Mouse (Mus musculus) spleen, adult 2 months (tissue): ENCODE results near the gene Atf2. TPM values are rescaled to one million over a fixed set of nuclear protein-coding genes. Genes with fewer than 3 reads are reported as not detected.
"Not testable (repeated sequence)": the region's sequence is repeated elsewhere in the genome, so short reads cannot be mapped to it uniquely, and the experiment has no call there.

Source experiments
- DNase-seq, 2 experiments: peaks; one replicate each; pipeline versions ENCODE4 v3.0.0 to v3.0.0-alpha.2; 2012 to 2021; ENCODE audit warnings: low spot score in 2 of 2, low read depth in 1 of 2
- H3K27ac ChIP-seq: fragments of 200-500 bp; 2 replicates; pipeline ENCODE4 v1.5.1; 2012; ENCODE audit warnings: low read length, inconsistent platforms; ENCODE audit not compliant: insufficient read depth
- H3K27me3 ChIP-seq: fragments of 200-500 bp; 2 replicates; pipeline ENCODE4 v1.6.1; 2012; ENCODE audit warnings: mild to moderate bottlenecking, moderate library complexity, low read length, inconsistent platforms; ENCODE audit not compliant: control insufficient read depth, insufficient read depth
- H3K36me3 ChIP-seq: fragments of 200-500 bp; 2 replicates; pipeline ENCODE4 v1.6.1; 2012; ENCODE audit warnings: mild to moderate bottlenecking, low read length, inconsistent platforms; ENCODE audit not compliant: control insufficient read depth, insufficient read depth
- H3K4me1 ChIP-seq: fragments of 200-500 bp; 2 replicates; pipeline ENCODE4 v1.6.1; 2011; ENCODE audit warnings: inconsistent platforms; ENCODE audit not compliant: control insufficient read depth, insufficient read depth, insufficient read length
- H3K4me3 ChIP-seq: fragments of 200-500 bp; 2 replicates; pipeline ENCODE4 v1.5.1; 2011; ENCODE audit warnings: mild to moderate bottlenecking, inconsistent platforms; ENCODE audit not compliant: insufficient read depth, insufficient read length; ENCODE audit errors: extremely low read depth
- CTCF ChIP-seq: fragments of 200-500 bp; IDR thresholded peaks from 2 replicates; pipeline ENCODE4 v1.5.1; 2011; ENCODE audit warnings: mild to moderate bottlenecking, inconsistent platforms; ENCODE audit not compliant: insufficient read depth, insufficient read length, insufficient replicate concordance; ENCODE audit errors: extremely low read depth
- POLR2A ChIP-seq: fragments of 200-500 bp; IDR thresholded peaks from 2 replicates; pipeline ENCODE4 v1.6.1; 2011; ENCODE audit warnings: low read depth, low read length, inconsistent platforms
- WGBS: fragments of 180-500 bp; shearing (Covaris S2); methylation state at CpG from one replicate; pipeline ENCODE4 v1.1.7; 2018; 5-methylcytosine and 5-hydroxymethylcytosine counted together
- polyA plus RNA-seq: library from polyadenylated mRNA; depleted of rRNA; stranded (reverse); fragments of >200 nt; gene quantifications from 2 replicates; pipeline ENCODE4 v1.2.3, GENCODE M21; 2012

Atf2 gene
- polyA plus RNA-seq, 1 experiment, result 8.7 TPM

DNA sequence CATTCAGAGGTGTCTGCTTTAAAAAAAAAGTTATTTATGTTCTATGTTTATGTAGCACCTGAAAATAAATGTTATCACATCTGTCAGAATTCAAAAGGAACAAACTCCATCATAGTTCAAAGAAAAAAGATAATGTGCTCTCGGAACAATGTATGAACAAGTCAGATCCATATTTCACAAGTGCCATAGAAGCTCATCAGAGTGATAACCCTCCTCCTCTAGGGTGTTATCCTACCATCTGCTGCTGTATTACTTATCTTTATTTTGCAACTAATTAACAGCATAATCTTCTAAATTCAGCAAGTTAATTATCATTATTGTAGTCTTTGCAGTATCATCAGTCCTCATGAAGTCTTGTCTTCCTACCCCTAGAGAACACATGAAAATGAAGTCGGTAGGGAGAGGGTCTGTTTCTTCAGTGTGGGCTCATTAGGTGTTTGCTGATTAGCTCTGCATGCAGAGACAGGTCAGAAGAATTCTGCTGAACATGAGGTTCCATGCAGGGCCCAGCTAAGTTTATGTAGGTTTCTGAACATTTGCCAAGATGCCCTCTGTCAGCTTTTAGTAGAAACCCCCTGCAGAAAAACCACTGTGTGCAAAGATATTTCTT lies 57.9 kb downstream of the Atf2 start:
- TF ChIP-seq CTCF (no peak), POLR2A (no peak)
- 89% methylated on average over 2 of the region's 2 CpGs for WGBS
- no peak for DNase-seq

DNA sequence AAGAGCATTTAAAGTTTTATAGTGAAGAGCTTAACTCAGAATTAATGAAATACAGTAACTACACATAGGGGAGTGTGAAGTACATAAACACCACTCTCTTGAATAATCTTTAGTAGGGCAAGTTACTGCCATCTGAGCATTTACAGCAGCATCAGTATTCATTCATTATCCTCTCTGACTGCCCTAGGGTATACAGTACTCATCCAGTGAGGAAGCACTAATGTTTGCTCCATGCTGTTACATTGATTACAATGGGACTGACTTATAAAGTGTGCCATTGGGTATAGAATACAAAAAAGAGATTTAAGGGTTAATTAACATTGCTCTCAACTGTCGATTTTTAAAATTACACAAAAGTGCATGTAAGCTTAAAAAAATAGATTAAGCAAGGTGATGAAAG lies 59.2 kb downstream of the Atf2 start:
- H3K27ac ChIP-seq, result no peak overlapping the region
- TF ChIP-seq POLR2A (no peak), CTCF (no peak)
- no peak overlapping the region for H3K4me3 ChIP-seq
- no peak for DNase-seq
- no peaks in the 10 kb centered on the region for H3K27me3 ChIP-seq
- H3K36me3 ChIP-seq, result peaks cover 9% of the 10 kb centered on the region
- no peaks in the 10 kb centered on the region for H3K4me1 ChIP-seq
- 73% methylated on average over 1 of the region's 1 CpGs for WGBS

More for the DNA sequence above, 57.9 kb downstream of the Atf2 start:
- Histone ChIP-seq H3K27ac (no peak overlapping the region), H3K4me1 (no peaks in the 10 kb centered on the region), H3K4me3 (no peak overlapping the region), H3K27me3 (no peaks in the 10 kb centered on the region), H3K36me3 (peaks cover 5% of the 10 kb centered on the region; the same call in 1 of the 2 replicates)

DNA sequence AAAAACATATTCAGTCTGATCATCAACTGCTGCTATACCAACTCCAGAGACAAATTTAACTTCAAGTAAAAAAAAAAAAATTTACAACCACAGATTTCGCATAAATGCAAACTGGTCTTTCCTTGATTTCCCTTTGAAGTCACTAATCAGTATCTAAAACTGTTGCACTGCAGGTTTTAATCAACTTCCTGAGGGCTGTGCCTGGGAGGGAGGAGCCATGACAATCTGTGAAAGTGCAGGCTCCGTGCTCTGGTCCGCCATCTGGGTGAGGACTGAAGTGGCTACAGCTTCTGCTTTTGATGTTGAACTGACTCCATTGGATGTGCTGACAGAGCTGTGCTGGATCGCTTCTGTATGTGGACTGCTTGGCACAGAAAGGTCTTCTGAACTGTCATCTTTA lies 73.7 kb downstream of the Atf2 start:
- WGBS, result 64% methylated on average over 4 of the region's 4 CpGs
- no peak for DNase-seq
- H3K27ac ChIP-seq, result no peak overlapping the region
- TF ChIP-seq POLR2A, result no peak
- no peak for TF ChIP-seq CTCF
- H3K4me1 ChIP-seq, result no peaks in the 10 kb centered on the region
- no peak overlapping the region for H3K4me3 ChIP-seq
- H3K36me3 ChIP-seq, result peaks cover 13% of the 10 kb centered on the region
- H3K27me3 ChIP-seq, result no peaks in the 10 kb centered on the region

DNA sequence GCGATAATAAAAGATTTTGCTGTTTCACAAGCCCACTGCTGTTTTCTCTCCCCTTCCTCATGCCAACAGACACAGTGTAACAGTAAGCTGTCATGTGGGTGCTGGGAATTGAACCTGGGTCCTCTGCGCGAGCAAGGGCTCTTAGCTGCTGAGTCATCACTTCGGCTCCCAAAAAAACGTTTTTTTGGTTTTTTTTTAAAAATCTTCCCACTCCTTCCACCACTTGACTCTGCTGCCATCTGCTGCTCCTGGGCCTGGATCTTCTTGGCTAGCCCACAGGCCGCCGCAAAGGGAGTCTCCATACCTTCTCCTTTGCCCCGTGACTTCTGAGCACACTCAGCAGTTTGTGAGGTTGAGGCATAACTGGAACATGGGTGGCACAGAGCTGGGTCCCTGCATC lies 84.8 kb downstream of the Atf2 start:
- TF ChIP-seq POLR2A (no peak), CTCF (no peak)
- Histone ChIP-seq H3K4me1 (no peaks in the 10 kb centered on the region), H3K27me3 (no peaks in the 10 kb centered on the region), H3K27ac (no peak overlapping the region), H3K4me3 (no peak overlapping the region), H3K36me3 (no peaks in the 10 kb centered on the region)
- 86% methylated on average over 8 of the region's 8 CpGs for WGBS
- no peak for DNase-seq

DNA sequence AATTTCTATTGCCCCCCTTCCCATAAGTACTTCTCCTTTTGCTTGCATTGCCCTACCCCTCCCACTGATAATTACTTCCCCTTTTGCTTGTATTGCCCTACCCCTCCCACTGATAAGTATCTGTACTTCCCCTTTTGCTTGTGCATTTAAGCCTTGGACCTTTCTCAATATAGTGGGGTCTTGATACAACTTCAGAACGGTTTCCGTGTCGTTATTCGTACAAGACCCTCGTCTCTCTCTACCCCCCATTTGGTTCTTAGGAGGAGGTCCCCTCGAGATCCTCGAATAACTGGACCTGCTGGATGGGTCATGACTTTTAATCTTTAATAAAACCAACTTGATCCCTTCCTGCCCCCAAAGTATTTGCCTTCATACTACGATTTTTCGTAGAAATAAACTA lies 92.3 kb downstream of the Atf2 start:
- H3K36me3 ChIP-seq, H3K4me1 ChIP-seq, DNase-seq, H3K27ac ChIP-seq, H3K27me3 ChIP-seq, H3K4me3 ChIP-seq: not testable (repeated sequence)
- 83% methylated on average over 9 of the region's 9 CpGs for WGBS

DNA sequence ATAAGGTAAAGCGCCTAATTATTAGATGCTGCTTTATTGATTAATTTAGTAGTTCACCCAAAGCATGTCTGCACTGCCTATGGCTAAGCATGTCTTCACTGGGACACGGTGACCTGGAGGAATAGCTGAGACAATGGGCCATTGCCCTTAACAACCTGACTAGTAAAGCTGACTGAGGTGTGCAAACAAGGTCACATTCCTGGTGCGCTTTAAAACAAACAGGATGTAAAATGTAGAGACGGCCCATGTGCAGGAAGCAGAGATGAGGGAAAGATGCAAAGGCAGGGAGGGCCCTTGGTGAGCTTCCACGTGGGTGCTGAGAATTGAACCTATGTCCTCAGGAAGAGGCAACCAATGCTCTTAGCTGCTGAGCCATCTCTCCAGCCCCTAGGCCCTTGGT lies 93.7 kb downstream of the Atf2 start:
- Histone ChIP-seq H3K27me3 (no peaks in the 10 kb centered on the region), H3K27ac (no peak overlapping the region), H3K4me3 (no peak overlapping the region), H3K36me3 (no peaks in the 10 kb centered on the region), H3K4me1 (no peaks in the 10 kb centered on the region)
- no peak for DNase-seq
- TF ChIP-seq POLR2A (no peak), CTCF (no peak)
- WGBS, result 78% methylated on average over 5 of the region's 5 CpGs

DNA sequence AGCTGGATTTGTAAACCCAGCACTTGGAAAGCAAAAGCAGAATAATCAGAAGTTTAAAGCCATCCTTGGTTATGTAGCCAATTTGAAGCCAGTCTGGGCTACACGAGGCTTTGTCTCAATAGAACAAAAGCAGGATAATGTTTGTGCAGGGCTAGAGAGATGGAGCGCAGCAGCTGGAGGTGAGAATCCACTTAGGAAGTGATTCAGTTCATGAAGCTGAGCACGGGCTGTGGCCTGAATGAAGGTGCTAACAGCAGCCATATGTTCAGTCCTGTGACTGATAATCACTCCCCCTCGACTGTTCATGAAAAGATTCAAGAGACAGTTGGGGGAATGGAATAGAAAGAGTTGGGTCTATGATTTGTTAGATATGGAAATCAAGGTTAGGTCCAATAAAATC lies 94.3 kb downstream of the Atf2 start:
- H3K4me1 ChIP-seq, result no peaks in the 10 kb centered on the region
- no peak for TF ChIP-seq POLR2A
- no peaks in the 10 kb centered on the region for H3K27me3 ChIP-seq
- H3K4me3 ChIP-seq, result no peak overlapping the region
- 76% methylated on average over 4 of the region's 4 CpGs for WGBS
- DNase-seq, result no peak
- H3K36me3 ChIP-seq, result no peaks in the 10 kb centered on the region
- no peak overlapping the region for H3K27ac ChIP-seq

DNA sequence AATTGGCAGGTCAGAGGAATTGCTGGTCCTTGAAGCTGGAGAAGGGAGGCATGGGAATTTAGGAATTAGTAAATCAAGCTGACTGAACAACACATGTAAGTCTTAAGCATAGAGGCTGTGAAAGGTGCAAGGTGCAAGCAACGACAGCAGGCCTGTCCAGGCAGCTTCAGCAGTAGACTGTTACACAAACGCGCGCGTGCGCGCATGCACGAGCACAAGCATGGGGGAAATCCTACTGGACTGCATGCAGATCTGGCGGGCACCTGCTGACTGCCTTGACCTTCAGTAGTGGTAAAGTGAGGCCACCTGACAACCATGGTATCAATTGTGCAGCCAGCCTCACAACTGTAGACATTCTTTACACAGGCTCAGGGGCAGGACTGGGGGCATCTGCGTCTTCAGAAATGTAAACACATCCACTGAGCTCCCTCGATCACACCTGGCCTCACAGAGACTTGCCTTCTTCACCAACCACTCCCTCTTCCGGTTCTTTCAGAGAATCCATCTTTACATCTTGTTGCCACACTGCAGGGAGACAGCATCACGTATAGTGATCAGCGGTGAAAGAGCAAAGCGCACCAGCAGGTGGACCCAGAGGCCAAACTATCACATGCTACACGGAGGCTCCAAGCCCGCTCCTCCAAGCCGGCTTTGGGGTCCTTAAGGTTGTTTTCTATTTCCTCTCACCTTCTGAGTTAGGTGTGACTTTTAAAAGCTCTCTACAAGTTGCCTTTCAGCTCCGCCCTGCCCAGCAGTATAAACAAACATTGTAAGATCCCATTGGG lies 100.4 kb downstream of the Atf2 start:
- no peaks in the 10 kb centered on the region for H3K27me3 ChIP-seq
- no peak overlapping the region for H3K27ac ChIP-seq
- WGBS, result 61% methylated on average over 19 of the region's 19 CpGs
- H3K36me3 ChIP-seq, result no peaks in the 10 kb centered on the region
- no peak for TF ChIP-seq CTCF
- TF ChIP-seq POLR2A, result no peak
- no peaks in the 10 kb centered on the region for H3K4me1 ChIP-seq
- H3K4me3 ChIP-seq, result no peak overlapping the region
- DNase-seq, result no peak
